Mouse (Mus musculus) forelimb bud, embryonic 11.5 days (tissue): Measurements from ENCODE around the gene Smap2.

ENCODE experiments used
- DNase-seq: peaks from one replicate; pipeline ENCODE4 v3.0.0-alpha.2; 2012; ENCODE audit warnings: low read depth, low spot score

Smap2 gene

DNA sequence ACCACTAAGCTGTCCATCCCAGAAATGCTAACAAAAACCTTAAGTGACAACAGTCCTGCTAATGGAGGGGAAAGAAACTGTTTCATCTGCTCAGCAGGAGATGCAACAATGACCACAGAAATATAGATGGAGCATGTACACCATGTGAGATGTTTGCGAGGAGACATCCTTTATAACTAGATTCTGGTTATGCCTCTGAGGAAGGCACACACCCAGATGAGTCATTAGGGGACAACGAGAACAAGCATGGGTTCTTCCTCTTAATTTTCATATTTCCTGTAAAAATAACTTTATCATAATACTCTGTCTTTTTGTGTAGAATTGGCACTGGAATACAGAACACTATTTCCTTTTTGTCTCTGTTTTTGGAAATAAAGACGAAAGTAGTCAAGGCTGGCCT is 38.8 kb downstream of the Smap2 start:
- no peak for DNase-seq

DNA sequence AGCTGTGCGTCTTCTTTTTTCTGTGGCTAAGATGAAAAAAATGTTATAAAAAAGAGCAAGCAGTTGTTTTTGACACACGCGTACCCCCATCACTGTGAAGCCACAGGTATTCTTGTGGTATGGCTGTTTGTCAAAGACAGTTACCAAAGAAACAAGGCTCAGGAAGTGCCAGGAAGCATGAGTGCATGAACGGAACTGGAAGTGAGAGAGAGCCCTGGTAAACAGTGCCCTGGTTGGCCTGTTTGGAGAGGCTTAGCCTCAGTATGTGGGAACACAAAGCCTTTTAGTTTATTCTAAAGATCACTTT is 41.7 kb downstream of the Smap2 start:
- no peak for DNase-seq

DNA sequence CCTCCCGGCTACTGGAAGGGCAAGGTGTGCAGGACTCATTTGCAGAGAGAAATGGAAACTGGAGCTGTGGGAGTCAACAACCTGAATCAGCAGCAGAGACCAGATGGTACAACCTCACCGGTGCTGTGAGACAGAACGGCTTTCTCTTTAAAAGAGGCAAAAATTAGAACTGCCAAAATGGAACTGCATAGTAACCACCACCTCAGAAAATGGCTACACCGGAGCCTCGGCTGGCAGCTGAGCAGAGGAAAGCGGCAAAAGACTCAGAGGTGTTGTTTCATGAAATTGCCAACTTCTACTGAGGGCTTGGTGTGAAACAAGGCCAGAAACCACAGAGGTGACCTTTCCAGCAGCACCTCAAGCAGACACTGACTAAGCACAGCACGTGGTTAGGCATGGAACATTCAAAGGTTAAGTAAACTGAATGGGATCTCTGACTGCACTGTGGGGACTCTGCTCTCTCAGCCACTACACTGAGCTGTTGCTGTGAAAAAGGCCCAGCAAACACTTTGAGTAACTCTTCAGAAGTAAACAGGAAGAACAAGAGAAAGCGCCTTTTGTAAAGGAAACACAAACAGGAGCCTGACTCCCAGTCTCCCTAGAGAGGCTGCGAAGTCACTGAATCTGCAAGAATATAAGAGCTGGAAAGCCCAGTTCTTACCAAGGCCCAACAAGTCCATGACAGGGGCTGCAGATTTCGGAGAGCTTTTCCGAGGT is 42.2 kb downstream of the Smap2 start:
- no peak for DNase-seq

DNA sequence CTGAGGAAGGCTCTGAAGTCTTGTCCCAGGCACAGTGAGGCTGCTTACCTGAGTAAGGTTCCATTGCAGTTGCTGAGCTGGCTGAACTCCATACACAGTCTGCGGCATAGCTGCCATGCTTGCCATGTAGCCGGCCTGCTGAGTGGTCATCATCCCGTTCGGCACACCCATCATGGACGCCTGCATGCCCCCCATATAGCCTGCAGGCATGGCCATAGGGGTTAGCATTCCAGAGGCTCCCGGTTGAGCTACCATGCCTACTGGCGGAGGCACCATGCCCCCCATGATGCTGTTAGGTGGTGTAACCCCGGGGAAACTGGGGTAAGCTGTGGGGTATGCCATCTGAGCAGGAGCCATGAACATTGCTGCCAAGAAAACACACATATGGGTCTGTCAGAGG is 45.2 kb downstream of the Smap2 start:
- DNase-seq = no peak

DNA sequence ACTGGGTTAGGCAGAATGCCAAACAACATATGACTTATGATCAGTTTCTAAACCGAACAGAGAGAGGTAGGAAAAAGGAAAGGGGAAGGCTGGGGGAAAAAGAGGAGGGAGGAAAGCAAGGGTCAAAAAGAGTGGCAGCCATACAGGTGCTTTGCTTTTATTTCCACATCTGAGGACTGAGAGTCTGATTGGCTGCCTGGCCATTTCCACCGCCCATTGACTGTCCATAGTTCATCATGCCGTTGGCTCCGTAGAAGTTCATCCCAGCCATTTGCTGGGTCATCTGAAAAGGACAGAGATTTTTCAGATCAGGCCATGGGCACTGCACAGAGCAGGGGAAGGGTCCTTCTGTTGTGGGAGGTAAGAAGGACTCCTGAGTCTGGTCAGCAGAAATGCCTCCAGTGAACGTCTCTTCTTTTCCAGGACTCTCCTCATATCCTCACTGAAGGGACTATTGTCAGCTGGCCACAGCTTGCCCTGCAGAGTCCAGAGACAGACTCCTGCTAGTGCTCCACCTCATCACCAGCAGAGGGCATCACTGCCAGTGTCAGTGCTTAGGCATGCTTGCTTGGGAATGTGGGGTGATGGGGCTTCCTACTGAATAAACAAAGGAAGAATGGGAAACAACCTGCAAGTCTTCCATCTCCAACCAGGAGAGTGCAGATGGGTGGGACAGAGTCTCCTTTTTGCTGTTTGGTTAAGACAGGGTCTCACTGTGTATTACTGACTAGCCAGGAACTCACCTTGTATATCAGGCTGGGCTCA is 47.5 kb downstream of the Smap2 start:
- peak; percentile 19 for DNase-seq

DNA sequence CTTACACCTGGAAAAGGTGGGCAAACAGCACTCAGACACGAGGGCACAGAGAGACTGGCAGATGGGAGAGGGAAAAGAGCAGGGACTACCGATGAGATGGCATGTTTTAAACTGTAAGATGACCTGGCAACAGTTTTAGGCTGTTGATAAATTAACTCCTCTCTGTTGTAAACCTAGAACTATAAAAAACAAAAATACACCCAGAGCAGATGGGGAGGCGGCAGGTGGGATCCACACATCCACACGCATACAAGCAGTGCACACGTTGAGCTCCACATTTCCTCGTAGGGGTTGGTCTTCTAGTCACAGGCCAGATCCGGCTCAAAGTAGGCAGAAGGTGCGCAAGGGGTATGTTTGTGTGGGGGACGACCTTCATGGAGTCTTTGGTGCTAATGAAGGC is 48.6 kb downstream of the Smap2 start:
- no peak for DNase-seq

DNA sequence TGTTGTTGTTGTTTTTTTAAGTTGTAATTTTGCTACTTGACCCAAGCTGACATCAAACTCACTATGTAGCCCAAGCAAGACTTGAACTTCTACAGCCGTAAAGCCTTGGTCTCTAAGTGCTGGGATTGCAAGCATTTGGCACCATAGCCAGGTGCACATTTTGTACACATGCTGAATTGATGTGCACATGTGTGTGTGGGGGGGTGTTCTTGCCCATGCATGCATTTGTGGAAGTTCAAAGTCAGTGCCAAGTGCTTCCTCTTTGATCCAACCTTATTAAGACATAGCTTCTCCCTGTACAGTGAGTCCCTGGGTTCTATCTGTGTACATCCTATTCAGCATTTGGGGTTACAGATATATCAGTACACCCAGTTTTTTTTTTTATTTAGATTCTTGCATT is 61.5 kb downstream of the Smap2 start:
- no peak for DNase-seq

DNA sequence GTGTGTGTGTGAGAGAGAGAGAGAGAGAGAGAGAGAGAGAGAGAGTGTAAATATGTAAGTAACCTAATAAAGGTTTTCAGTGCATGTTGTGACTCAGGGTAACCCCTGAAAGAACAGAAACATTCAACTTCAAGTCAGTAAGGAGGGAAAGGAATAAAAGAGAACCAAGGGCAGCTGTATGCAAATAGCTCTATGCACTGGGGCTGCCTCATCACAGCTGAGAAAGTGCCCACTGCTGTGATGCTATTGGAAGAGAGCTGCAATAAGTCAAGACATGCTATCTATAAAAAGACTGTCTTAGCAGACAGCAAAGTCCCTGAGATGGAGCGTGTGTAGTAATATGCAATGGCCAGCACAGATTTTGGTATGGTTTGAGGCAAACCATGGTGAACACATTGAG is 63.4 kb downstream of the Smap2 start:
- DNase-seq = no peak

DNA sequence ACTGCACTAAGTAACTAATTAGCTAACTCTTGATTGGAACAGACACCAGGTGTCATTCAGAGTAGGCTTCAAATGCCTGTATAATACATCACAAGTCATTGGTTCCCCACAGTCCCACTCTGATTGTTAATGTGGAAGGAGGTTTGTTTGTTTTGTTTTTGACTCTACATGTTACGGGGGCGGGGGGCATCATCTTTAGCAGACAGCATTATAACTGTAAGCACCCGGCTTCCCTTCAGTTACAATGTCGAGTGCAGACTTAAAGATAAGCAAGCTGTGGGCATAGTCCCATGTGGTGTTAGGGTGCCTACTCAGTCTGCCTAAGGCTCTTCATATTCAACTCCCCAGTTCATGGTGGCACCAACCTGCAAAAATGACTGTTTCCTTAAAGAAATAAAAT is 64.0 kb downstream of the Smap2 start:
- DNase-seq = no peak

DNA sequence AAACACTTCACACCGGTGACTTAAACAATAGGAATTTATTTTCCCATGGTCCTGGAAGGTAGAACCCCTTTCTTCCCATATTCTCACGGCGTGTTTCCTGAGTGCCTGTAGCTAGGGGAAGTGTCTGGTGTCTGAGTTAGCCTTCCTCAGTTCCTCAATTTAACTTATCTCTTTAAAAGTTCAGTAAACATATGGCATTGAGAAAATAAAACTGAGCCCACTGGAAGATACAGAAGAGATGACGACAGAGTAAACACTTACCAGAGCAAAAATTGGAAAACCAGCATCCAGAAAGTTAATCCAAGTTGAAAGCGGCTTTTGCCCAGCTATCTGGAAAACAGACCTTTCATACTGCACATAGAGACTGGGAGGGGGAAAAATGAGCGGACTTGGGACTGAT is 64.9 kb downstream of the Smap2 start:
- DNase-seq = no peak

DNA sequence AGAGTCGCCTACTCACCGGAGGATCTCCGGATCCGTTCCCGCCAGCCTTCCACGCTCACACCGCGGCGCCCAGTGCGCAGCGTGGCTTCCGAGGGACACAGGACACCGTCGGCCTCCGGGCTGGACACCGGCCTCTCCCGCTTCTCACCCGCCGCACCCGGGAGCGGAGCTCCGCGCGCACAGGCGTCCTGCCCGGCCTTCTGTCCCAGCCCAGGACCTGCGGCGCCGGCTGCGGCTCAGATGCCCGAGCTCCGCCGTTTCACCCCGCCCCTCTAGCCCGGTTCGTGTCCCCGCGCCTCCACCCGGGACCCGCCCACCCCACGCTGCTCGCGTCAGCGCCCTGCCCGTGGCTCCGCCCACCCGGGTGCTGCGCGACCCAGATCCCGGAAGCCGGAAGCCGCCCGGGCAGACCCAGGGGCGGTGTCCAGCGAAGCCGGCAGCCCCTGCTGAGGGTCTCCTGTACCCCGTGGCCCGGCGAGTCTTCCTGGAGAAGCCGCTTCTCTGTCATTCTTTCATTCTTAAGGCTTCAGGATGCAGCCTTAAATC is 65.5 kb downstream of the Smap2 start, which contains the start of gene Zfp69:
TSS of gene Zfp69 (minus strand) at position 272 of the 546 bp plus-strand sequence.
- peak; percentile 81 for DNase-seq

DNA sequence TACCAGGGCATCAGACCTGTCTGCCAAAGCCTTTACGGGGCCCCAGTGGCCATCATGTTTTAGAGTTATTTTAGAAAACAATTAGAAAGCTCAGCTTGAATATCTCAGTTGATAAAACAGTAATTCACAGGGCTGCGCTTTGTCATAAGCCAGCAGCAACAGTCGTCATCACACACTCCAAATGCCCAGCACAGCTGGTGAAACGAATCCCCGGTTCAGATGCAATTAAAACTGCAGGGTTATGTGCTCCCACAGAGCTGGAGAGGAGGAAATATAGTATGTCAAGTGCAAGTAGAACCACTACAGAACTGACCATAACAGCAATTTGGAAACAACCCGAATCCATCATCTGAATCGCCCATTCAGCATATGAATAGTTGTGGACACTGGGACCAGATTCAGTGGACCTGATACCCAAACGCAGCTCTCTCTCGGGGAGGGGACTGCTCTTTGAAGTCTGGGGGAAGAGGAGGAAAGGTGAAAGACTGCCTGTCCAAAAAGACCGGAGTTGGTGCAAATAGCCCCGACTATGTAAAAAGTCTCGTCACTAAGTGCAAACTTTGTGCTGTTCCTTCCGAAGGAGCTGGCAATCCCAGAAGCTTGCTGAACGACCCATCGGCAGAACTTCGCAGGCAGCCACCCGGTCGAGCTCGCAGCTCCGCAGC is 66.2 kb downstream of the Smap2 start:
- peak; percentile 32 for DNase-seq

DNA sequence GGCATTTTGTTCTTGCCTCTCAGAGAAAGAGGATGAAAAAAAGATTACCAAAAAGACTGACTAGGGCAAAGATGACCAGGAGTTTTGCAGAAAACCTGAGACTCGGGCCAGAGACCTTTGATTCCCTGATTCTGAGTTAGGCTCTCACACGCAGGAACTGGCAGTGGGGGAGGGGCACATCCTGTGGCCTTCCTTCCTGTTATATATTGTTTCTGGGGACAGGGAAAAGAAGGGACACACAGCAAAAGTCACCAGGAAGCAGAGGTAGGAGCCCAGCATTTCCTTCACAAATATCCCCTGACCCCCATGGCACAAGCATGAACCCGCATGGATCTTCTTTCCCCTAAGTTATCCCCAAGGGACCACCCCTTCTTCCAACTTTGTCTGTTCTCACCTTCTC is 68.1 kb downstream of the Smap2 start:
- no peak for DNase-seq

DNA sequence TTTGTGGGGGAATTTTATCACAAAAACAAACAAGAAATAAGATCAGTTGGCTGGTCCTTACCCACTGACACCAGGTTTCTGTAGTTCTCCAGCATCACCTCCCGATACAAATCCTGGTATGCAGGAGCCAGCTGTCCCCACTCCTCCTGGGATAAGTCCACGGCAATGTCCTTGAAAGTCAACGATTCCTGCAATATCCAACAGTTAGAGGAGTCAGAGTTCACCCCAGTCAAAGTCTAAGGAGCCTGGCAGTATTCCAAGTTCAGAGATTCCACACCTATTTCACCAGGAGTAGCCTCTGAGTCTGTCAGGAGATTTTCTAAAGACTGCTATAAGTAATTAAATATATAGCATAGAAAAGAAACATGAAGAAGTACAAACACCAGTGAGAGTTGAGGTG is 82.0 kb downstream of the Smap2 start:
- no peak for DNase-seq

DNA sequence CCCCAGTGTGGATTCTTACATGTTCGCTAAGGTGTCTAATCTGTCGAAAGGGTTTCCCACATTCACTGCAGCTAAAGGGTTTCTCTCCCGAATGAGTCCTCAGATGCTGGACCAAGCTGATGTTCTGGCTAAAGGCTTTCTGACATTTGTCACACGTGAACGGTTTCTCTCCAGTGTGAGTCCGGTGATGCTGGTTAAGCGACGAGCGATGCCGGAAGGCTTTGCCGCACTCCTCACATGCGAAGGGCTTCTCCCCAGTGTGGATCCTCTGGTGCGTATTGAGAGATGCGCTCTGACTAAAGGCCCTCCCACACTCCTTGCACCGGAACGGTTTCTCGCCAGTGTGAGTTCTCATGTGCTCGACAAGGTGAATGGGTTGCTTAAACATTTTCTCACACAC is 86.3 kb downstream of the Smap2 start:
- DNase-seq = no peak

DNA sequence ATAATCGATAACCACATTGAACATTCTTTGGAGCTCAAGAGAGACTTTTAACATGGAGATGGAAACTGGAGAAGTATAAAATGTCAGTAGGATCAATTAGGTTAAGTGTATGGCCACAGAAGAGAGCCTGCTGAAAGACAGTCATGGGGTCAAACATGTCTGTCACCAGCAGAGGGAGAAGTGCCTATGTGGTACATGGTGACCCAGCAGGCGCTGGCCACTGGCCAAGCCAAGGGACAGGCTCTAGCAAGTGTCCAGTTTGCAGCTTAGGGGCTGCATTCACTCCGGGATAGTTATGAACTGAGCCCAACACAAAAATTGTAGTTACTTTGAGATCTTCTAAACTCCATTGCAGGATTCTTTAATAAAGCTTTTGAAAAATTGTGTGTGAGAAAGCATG is 88.4 kb downstream of the Smap2 start:
- DNase-seq = no peak

DNA sequence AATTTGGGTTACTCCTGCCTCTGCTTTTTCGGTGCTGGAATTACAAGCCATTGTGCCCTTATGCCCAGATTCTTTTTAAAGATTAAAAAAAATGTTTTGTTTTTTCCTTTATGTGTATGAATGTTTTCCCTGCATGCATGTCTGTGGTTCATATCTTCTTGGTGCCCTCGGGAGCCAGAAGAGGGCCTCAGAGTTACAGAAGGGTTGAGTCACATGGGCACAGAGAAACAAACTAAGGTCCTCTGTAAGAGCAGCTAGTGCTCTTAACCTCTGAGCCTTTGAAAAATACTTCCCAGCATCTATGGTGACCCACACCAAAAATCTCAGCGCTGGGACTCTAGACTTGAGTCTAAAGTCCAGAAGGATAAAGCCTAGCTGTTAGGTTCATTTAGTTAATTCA is 91.7 kb downstream of the Smap2 start:
- no peak for DNase-seq

DNA sequence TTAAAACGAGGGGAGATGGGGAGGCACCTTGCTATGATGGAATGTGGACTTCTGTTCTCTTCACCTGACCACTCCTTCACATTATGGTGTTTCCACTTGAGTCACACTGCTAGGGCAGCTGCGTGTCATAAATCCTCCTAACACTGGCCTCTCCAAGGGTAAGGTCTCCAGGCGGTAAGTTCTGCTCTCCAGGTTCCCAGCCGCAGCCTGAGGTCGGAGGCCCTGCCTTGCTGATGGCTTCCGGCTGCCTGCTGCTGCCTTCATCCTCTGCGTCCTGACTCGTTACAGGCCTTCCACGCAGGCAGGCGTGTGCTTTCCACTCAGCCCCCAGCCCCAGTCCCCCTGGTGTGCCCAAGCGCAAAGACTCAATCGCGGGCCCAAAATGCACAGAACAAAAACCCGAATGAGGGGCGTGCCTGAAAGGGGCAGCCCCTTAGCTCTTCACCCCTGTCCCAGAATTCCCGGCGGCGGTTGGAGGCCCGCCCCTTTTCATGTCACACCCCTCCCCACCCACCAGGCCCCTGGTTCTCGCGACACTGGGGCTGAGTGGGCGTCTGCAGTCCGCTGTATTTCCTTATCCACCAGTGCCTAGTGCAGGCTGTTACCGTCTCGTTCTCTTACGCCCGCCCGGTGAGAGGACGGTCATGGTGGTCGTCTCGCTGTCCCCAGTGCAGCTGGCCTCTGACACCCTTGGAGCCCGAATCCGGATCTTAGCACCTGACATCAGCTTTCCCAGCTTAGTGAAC is 92.3 kb downstream of the Smap2 start, which contains the start of gene Exo5:
TSS of gene Exo5 (minus strand) at position 464 of the 746 bp plus-strand sequence.
- DNase-seq = peak; percentile 90

DNA sequence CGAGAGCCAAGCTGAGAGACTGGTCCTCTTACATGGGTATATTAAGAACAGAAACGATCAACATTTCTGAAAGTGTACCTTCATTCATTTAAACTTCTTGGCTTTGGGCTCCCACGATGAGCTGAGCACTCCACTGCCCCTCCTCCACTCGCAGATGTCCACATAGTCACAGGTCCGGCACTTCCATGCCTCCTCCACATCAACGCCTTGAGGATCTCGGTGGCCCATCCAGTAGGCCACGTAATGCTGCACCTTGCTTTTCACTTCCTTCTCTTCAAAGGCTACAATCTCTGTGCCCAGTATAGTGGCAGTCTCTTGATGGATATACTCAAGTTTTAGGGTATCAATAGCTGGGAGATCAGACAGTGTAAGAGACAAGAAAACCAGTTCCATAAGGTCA is 95.6 kb downstream of the Smap2 start:
- DNase-seq = no peak
